Mouse (Mus musculus) small intestine, adult 2 months (tissue): ENCODE measurements around the gene Traf2.

Experiments
- CTCF ChIP-seq: fragments of 200-500 bp; IDR thresholded peaks from 2 replicates; pipeline ENCODE4 v1.5.1; 2012; ENCODE audit warnings: low read depth, mild to moderate bottlenecking, control low read depth, inconsistent platforms, low read length, moderate library complexity, mixed read lengths; ENCODE audit not compliant: insufficient replicate concordance, insufficient read length; ENCODE audit errors: extremely low read depth
- POLR2A ChIP-seq: fragments of 200-500 bp; IDR thresholded peaks from 2 replicates; pipeline ENCODE4 v1.6.1; 2012; ENCODE audit warnings: low read depth, mild to moderate bottlenecking, control low read depth, inconsistent platforms, low read length, moderate library complexity

DNA sequence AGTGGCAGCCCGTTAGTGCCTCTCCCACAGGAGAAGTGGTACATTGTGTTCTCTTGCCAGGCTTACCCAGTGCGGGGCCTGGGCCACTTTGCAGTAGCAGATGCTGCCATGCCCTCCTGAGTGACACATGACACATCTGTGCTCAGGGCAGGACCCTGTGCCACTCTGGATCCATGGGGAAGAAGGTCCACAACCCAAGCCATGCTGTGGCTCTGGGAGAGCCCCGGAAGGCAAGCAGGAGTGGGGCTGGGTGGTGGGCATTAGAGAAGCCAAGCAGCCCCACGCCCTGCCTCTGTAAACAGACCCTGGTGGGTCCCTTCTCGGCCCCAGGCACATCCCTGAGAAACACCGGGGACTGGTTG, 36.4 kb upstream of the Traf2 start:
- TF ChIP-seq CTCF (no peak), POLR2A (no peak)
